Mouse (Mus musculus) T-cell, adult 2 months (primary cell): ENCODE data around the gene Fam189a1.

ENCODE experiments used
- DNase-seq: peaks from one replicate; pipeline ENCODE4 v3.0.0; 2022; ENCODE audit warnings: low spot score

Fam189a1 gene

GRCm38 (mm10) chr7:64949910-64950770 lies 206.2 kb downstream of the Fam189a1 start:
- no peak for DNase-seq

- no peak for DNase-seq
Measured at GRCm38 (mm10) chr7:64949465-64949864, 206.9 kb downstream of the Fam189a1 start.

GRCm38 (mm10) chr7:64944686-64945085 lies 211.7 kb downstream of the Fam189a1 start:
- no peak for DNase-seq

- DNase-seq: no peak
Measured at GRCm38 (mm10) chr7:64944175-64944574, 212.2 kb downstream of the Fam189a1 start.

GRCm38 (mm10) chr7:64936927-64937326 lies 219.4 kb downstream of the Fam189a1 start:
- DNase-seq: no peak

GRCm38 (mm10) chr7:64934115-64934514 lies 222.3 kb downstream of the Fam189a1 start:
- no peak for DNase-seq

- no peak for DNase-seq
Measured at GRCm38 (mm10) chr7:64930980-64931379, 225.4 kb downstream of the Fam189a1 start.

- no peak for DNase-seq
Measured at GRCm38 (mm10) chr7:64923918-64924317, 232.5 kb downstream of the Fam189a1 start.

- no peak for DNase-seq
Measured at GRCm38 (mm10) chr7:64921189-64921588, 235.2 kb downstream of the Fam189a1 start.

- no peak for DNase-seq
Measured at GRCm38 (mm10) chr7:64920735-64921134, 235.6 kb downstream of the Fam189a1 start.

GRCm38 (mm10) chr7:64916654-64917053 lies 239.7 kb downstream of the Fam189a1 start:
- DNase-seq: no peak

GRCm38 (mm10) chr7:64915121-64915520 lies 241.2 kb downstream of the Fam189a1 start:
- DNase-seq: no peak

GRCm38 (mm10) chr7:64911945-64912344 lies 244.4 kb downstream of the Fam189a1 start:
- DNase-seq: no peak

- DNase-seq: no peak
Measured at GRCm38 (mm10) chr7:64910208-64910607, 246.2 kb downstream of the Fam189a1 start.

GRCm38 (mm10) chr7:64906955-64907354 lies 249.4 kb downstream of the Fam189a1 start:
- DNase-seq: no peak

- DNase-seq: no peak
Measured at GRCm38 (mm10) chr7:64905506-64905905, 250.9 kb downstream of the Fam189a1 start.

GRCm38 (mm10) chr7:64900249-64900648 lies 256.1 kb downstream of the Fam189a1 start:
- no peak for DNase-seq

GRCm38 (mm10) chr7:64896587-64896986 lies 259.8 kb downstream of the Fam189a1 start:
- DNase-seq: no peak

GRCm38 (mm10) chr7:64895685-64896101 lies 260.7 kb downstream of the Fam189a1 start:
- DNase-seq: no peak

GRCm38 (mm10) chr7:64891139-64891538 lies 265.2 kb downstream of the Fam189a1 start:
- no peak for DNase-seq

GRCm38 (mm10) chr7:64889919-64890318 lies 266.5 kb downstream of the Fam189a1 start:
- DNase-seq: no peak

- DNase-seq: no peak
Measured at GRCm38 (mm10) chr7:64884187-64884862, 272.0 kb downstream of the Fam189a1 start.

- no peak for DNase-seq
Measured at GRCm38 (mm10) chr7:64882243-64882642, 274.1 kb downstream of the Fam189a1 start.
